Mouse (Mus musculus) midbrain, embryonic 12.5 days (tissue): ENCODE data around the gene Ell. TPM values are rescaled to one million over a fixed set of nuclear protein-coding genes. Genes with fewer than 3 reads are reported as not detected.
A peak's percentile ranks its signal among the peaks of the same experiment; 100 is the strongest.
"Not testable (repeated sequence)": the region's sequence is repeated elsewhere in the genome, so short reads cannot be mapped to it uniquely, and the experiment has no call there.

Experiments used
- ATAC-seq: fragments of 200-750 bp; cut with Nextera tagmentation; 2 replicates; pipeline ENCODE4 v1.8.0; 2017; ENCODE audit warnings: low read depth, moderate TSS enrichment, moderate library complexity; ENCODE audit not compliant: low FRiP score
- H3K27ac ChIP-seq: fragments of 300-500 bp; sonication (generic); replicated peaks from 2 replicates; pipeline ENCODE4 v1.5.1; 2016; ENCODE audit warnings: mild to moderate bottlenecking
- H3K27me3 ChIP-seq: fragments of 300-500 bp; sonication (generic); 2 replicates; pipeline ENCODE4 v1.6.1; 2016; ENCODE audit warnings: mild to moderate bottlenecking
- H3K36me3 ChIP-seq: fragments of 300-500 bp; sonication (generic); 2 replicates; pipeline ENCODE4 v1.6.1; 2016
- H3K4me1 ChIP-seq: fragments of 300-500 bp; sonication (generic); 2 replicates; pipeline ENCODE4 v1.6.1; 2016
- H3K4me2 ChIP-seq: fragments of 300-500 bp; sonication (generic); replicated peaks from 2 replicates; pipeline ENCODE4 v1.6.1; 2016; ENCODE audit warnings: mild to moderate bottlenecking, moderate library complexity
- H3K4me3 ChIP-seq: fragments of 300-500 bp; sonication (generic); 2 replicates; pipeline ENCODE4 v1.5.1; 2016; ENCODE audit warnings: mild to moderate bottlenecking
- H3K9ac ChIP-seq: fragments of 300-500 bp; sonication (generic); replicated peaks from 2 replicates; pipeline ENCODE4 v1.6.1; 2016; ENCODE audit warnings: mild to moderate bottlenecking, moderate library complexity
- H3K9me3 ChIP-seq: fragments of 300-500 bp; sonication (generic); 2 replicates; pipeline ENCODE4 v1.6.1; 2016; ENCODE audit warnings: mild to moderate bottlenecking
- WGBS: fragments of 180-500 bp; shearing (Covaris S2); methylation state at CpG from one replicate; pipeline ENCODE4 v1.1.7; 2016; 5-methylcytosine and 5-hydroxymethylcytosine counted together
- polyA plus RNA-seq: library from polyadenylated mRNA; unstranded; fragments of >200 nt; fragmentation: Nextera tagmentation; extraction: Ambion mirVana; gene quantifications from 2 replicates; pipeline ENCODE4 v1.2.1, GENCODE M21; 2016

Ell gene
- polyA plus RNA-seq, 1 experiment from 2014 or later: 18.7 TPM

- no peaks in the 10 kb centered on the region for H3K9me3 ChIP-seq
- H3K27me3 ChIP-seq: no peaks in the 10 kb centered on the region
- no peak overlapping the region for H3K9ac ChIP-seq
- no peak for ATAC-seq
- no peak overlapping the region for H3K27ac ChIP-seq
- H3K4me3 ChIP-seq: no peak overlapping the region
- H3K36me3 ChIP-seq: peaks cover 89% of the 10 kb centered on the region
- 93% methylated on average over 18 of the region's 18 CpGs for WGBS
- H3K4me2 ChIP-seq: no peak overlapping the region
- no peaks in the 10 kb centered on the region for H3K4me1 ChIP-seq
These were observed 44.5 kb downstream of the Ell start for GRCm38 (mm10) chr8:70583476-70584387.

- H3K4me3 ChIP-seq: no peak overlapping the region
- no peak overlapping the region for H3K27ac ChIP-seq
- no peaks in the 10 kb centered on the region for H3K27me3 ChIP-seq
- WGBS: 96% methylated on average over 9 of the region's 9 CpGs
- peak; percentile 42; the same call in 1 of the 2 replicates for ATAC-seq
- H3K9ac ChIP-seq: no peak overlapping the region
- H3K4me2 ChIP-seq: no peak overlapping the region
- no peaks in the 10 kb centered on the region for H3K9me3 ChIP-seq
- H3K36me3 ChIP-seq: peaks cover 92% of the 10 kb centered on the region
- H3K4me1 ChIP-seq: no peaks in the 10 kb centered on the region
These were observed 45.5 kb downstream of the Ell start for GRCm38 (mm10) chr8:70584606-70585257.

GRCm38 (mm10) chr8:70585258-70585652 lies 46.0 kb downstream of the Ell start:
- no peaks in the 10 kb centered on the region for H3K27me3 ChIP-seq
- H3K27ac ChIP-seq: no peak overlapping the region
- 35% methylated on average over 7 of the region's 7 CpGs for WGBS
- no peak overlapping the region for H3K4me2 ChIP-seq
- no peaks in the 10 kb centered on the region for H3K9me3 ChIP-seq
- peaks cover 93% of the 10 kb centered on the region for H3K36me3 ChIP-seq
- H3K9ac ChIP-seq: no peak overlapping the region
- peak; percentile 74 for ATAC-seq
- no peak overlapping the region for H3K4me3 ChIP-seq
- H3K4me1 ChIP-seq: no peaks in the 10 kb centered on the region

- WGBS: 96% methylated on average over 4 of the region's 4 CpGs
These were observed 48.7 kb downstream of the Ell start for GRCm38 (mm10) chr8:70587955-70588354.

GRCm38 (mm10) chr8:70591569-70591968 lies 52.3 kb downstream of the Ell start:
- H3K4me2 ChIP-seq: no peak overlapping the region
- H3K4me1 ChIP-seq: peaks cover 25% of the 10 kb centered on the region
- peaks cover 18% of the 10 kb centered on the region for H3K27me3 ChIP-seq
- 0 out of 2 replicates have a peak overlapping the region, but pooled peaks have one; percentile 17 for H3K9ac ChIP-seq
- 91% methylated on average over 12 of the region's 12 CpGs for WGBS
- H3K27ac ChIP-seq: no peak overlapping the region
- ATAC-seq: no peak
- no peaks in the 10 kb centered on the region for H3K9me3 ChIP-seq
- H3K36me3 ChIP-seq: peaks cover 60% of the 10 kb centered on the region
- no peak overlapping the region for H3K4me3 ChIP-seq

More at GRCm38 (mm10) chr8:70587955-70588354, 48.7 kb downstream of the Ell start:
- not testable (repeated sequence) for H3K4me1 ChIP-seq, H3K27me3 ChIP-seq, H3K9me3 ChIP-seq, H3K9ac ChIP-seq, H3K4me3 ChIP-seq, H3K27ac ChIP-seq, H3K4me2 ChIP-seq, ATAC-seq
- peaks cover 83% of the 10 kb centered on the region for H3K36me3 ChIP-seq

- H3K4me3 ChIP-seq: 0 out of 2 replicates have a peak overlapping the region, but pooled peaks have one; percentile 63
- no peak overlapping the region for H3K9ac ChIP-seq
- ATAC-seq: no peak
- H3K27ac ChIP-seq: 0 out of 2 replicates have a peak overlapping the region, but pooled peaks have one; percentile 64
- H3K36me3 ChIP-seq: peaks cover 48% of the 10 kb centered on the region
- H3K27me3 ChIP-seq: peaks cover 29% of the 10 kb centered on the region
- H3K4me1 ChIP-seq: peaks cover 39% of the 10 kb centered on the region
- no peaks in the 10 kb centered on the region for H3K9me3 ChIP-seq
- WGBS: 57% methylated on average over 8 of the region's 8 CpGs
- H3K4me2 ChIP-seq: peak overlapping the region; percentile 98
These were observed 53.9 kb downstream of the Ell start for GRCm38 (mm10) chr8:70593173-70593572.

GRCm38 (mm10) chr8:70593961-70594609 lies 54.8 kb downstream of the Ell start, which contains the start of gene Isyna1:
Isyna1 (plus strand) TSS chr8:70594373.
- Histone ChIP-seq H3K4me3 (peak within 1 kb of the TSS; percentile 63), H3K27ac (peak within 1 kb of the TSS; percentile 64), H3K9me3 (no peaks in the 10 kb centered on the region), H3K4me2 (peak within 1 kb of the TSS; percentile 98), H3K36me3 (peaks cover 41% of the 10 kb centered on the region), H3K27me3 (peaks cover 36% of the 10 kb centered on the region), H3K9ac (peak within 1 kb of the TSS; percentile 77), H3K4me1 (peaks cover 48% of the 10 kb centered on the region)
- ATAC-seq: peak; percentile 71
- under 1% methylated on average over 34 of the region's 40 CpGs for WGBS

- H3K9me3 ChIP-seq: no peaks in the 10 kb centered on the region
- peak overlapping the region; percentile 77 for H3K9ac ChIP-seq
- H3K4me3 ChIP-seq: peak overlapping the region; percentile 63
- H3K4me1 ChIP-seq: peaks cover 56% of the 10 kb centered on the region
- H3K27me3 ChIP-seq: peaks cover 44% of the 10 kb centered on the region
- peak overlapping the region; percentile 98 for H3K4me2 ChIP-seq
- H3K27ac ChIP-seq: peak overlapping the region; percentile 64
- peak; percentile 10 for ATAC-seq
- 10% methylated on average over 82 of the region's 82 CpGs for WGBS
- peaks cover 32% of the 10 kb centered on the region for H3K36me3 ChIP-seq
These were observed 55.6 kb downstream of the Ell start for GRCm38 (mm10) chr8:70594621-70595564.

GRCm38 (mm10) chr8:70595811-70596210 lies 56.6 kb downstream of the Ell start:
- Histone ChIP-seq H3K4me3 (no peak overlapping the region), H3K27ac (no peak overlapping the region), H3K9me3 (no peaks in the 10 kb centered on the region), H3K9ac (no peak overlapping the region), H3K4me2 (no peak overlapping the region), H3K36me3 (peaks cover 23% of the 10 kb centered on the region), H3K4me1 (peaks cover 65% of the 10 kb centered on the region), H3K27me3 (peaks cover 47% of the 10 kb centered on the region)
- WGBS: 97% methylated on average over 12 of the region's 12 CpGs
- ATAC-seq: no peak

- H3K27me3 ChIP-seq: peaks cover 47% of the 10 kb centered on the region
- no peak overlapping the region for H3K4me2 ChIP-seq
- WGBS: 94% methylated on average over 18 of the region's 18 CpGs
- no peaks in the 10 kb centered on the region for H3K9me3 ChIP-seq
- H3K9ac ChIP-seq: no peak overlapping the region
- no peak for ATAC-seq
- H3K27ac ChIP-seq: no peak overlapping the region
- peaks cover 69% of the 10 kb centered on the region for H3K4me1 ChIP-seq
- H3K36me3 ChIP-seq: peaks cover 23% of the 10 kb centered on the region
- H3K4me3 ChIP-seq: no peak overlapping the region
These were observed 57.0 kb downstream of the Ell start for GRCm38 (mm10) chr8:70596216-70596615.
